Mouse (Mus musculus) erythroblast, embryonic 14.5 days (primary cell): Measurements from ENCODE around the gene Grm4.

Experiments
- GATA1 ChIP-seq: IDR thresholded peaks from 2 replicates; pipeline ENCODE4 v1.6.1; 2012; ENCODE audit warnings: low read length, inconsistent platforms, mixed read lengths
- TAL1 ChIP-seq: IDR thresholded peaks from 3 replicates; pipeline ENCODE4 v1.6.1; 2012; ENCODE audit warnings: low read length, inconsistent platforms, mixed read lengths

DNA sequence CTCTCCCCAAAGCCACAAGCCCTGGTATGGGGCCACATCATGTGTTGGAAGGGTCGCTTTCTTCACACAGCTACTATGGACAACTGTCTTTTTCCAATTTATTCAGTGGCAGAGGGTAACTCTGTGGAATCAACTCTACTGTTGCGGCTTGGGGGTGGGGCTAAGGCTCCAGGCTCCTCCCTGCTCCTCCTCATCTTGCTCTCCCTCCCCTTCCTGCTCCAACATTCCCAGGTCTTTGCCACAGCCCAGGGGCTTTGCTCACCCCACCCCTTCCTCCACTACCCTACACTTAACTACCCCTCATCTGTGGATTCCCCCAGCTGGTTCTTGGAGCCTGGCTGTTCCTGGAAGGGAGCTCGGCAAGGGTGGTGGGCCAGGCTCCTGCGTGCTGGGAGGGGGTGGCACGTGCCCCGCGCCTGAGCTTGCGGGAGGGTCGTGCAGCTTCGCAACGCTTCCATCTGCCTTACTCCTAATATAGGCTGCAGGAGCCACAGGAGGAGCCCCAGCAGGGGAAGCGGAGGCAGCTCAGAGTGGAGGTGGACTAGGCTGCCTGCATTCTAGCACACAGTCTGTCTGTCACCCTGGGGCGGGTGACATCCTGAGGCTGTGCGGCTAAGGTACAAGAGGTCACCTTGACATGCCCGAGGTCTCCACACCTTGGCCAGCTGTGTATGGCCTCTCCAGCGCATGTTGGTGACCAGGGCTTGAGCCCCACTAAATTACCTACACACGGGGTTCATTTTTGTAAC lies 135.5 kb downstream of the Grm4 start:
- TF ChIP-seq GATA1 (no peak), TAL1 (no peak)
